Mouse (Mus musculus): ENCODE measurements at regions not wholly inside any gene's neighbourhood (a gene's known extent, or its start where the extent isn't known, plus 50 kb on each side); places are given as distances from the start of the nearest gene placed in this dataset.
A peak's percentile ranks its signal among the peaks of the same experiment; 100 is the strongest.

GRCm38 (mm10) chr17:64492614-64493269 is 107.8 kb upstream of the Man2a1 start:
- no peak overlapping the region for H3K4me3 ChIP-seq (ENCODE audit: extremely low read depth, insufficient read depth, insufficient read length)
- no peaks in the 10 kb centered on the region for H3K4me1 ChIP-seq (ENCODE audit: control insufficient read depth, insufficient read depth, insufficient read length)
- no peaks in the 10 kb centered on the region for H3K27me3 ChIP-seq (ENCODE audit: control insufficient read depth, insufficient read depth, low read length)
- WGBS, result 55% methylated on average over 7 of the region's 9 CpGs
- H3K27ac ChIP-seq (ENCODE audit: insufficient read depth, low read length), result no peak overlapping the region
- H3K36me3 ChIP-seq (ENCODE audit: control insufficient read depth, insufficient read depth, low read length), result no peaks in the 10 kb centered on the region
- peak; percentile 2 to 42 for DNase-seq (ENCODE audit: low read depth in 1 of 2, low spot score in 2 of 2)
- TF ChIP-seq POLR2A (IDR thresholded peaks at IDR 0.05; ENCODE audit: low read depth, low read length) (no peak), CTCF (IDR thresholded peaks at IDR 0.05; ENCODE audit: extremely low read depth, insufficient read depth, insufficient read length, insufficient replicate concordance) (peak; percentile 46; the same call in 1 of the 2 replicates)

GRCm38 (mm10) chr17:64499281-64499997 is 101.1 kb upstream of the Man2a1 start:
- H3K36me3 ChIP-seq (ENCODE audit: control insufficient read depth, insufficient read depth, low read length), result no peaks in the 10 kb centered on the region
- no peak overlapping the region for H3K27ac ChIP-seq (ENCODE audit: insufficient read depth, low read length)
- 59% methylated on average over 15 of the region's 15 CpGs for WGBS
- peak; percentile 4 to 29 for DNase-seq (ENCODE audit: low read depth in 1 of 2, low spot score in 2 of 2)
- no peaks in the 10 kb centered on the region for H3K4me1 ChIP-seq (ENCODE audit: control insufficient read depth, insufficient read depth, insufficient read length)
- no peak overlapping the region for H3K4me3 ChIP-seq (ENCODE audit: extremely low read depth, insufficient read depth, insufficient read length)
- no peak for TF ChIP-seq POLR2A (IDR thresholded peaks at IDR 0.05; ENCODE audit: low read depth, low read length)
- peak; percentile 40; the same call in 1 of the 2 replicates for TF ChIP-seq CTCF (IDR thresholded peaks at IDR 0.05; ENCODE audit: extremely low read depth, insufficient read depth, insufficient read length, insufficient replicate concordance)
- H3K27me3 ChIP-seq (ENCODE audit: control insufficient read depth, insufficient read depth, low read length), result no peaks in the 10 kb centered on the region

- Histone ChIP-seq H3K27ac (ENCODE audit: insufficient read depth, low read length) (no peak overlapping the region), H3K27me3 (ENCODE audit: control insufficient read depth, insufficient read depth, low read length) (no peaks in the 10 kb centered on the region), H3K36me3 (ENCODE audit: control insufficient read depth, insufficient read depth, low read length) (no peaks in the 10 kb centered on the region), H3K4me3 (ENCODE audit: extremely low read depth, insufficient read depth, insufficient read length) (no peak overlapping the region), H3K4me1 (ENCODE audit: control insufficient read depth, insufficient read depth, insufficient read length) (no peaks in the 10 kb centered on the region)
- TF ChIP-seq CTCF (IDR thresholded peaks at IDR 0.05; ENCODE audit: extremely low read depth, insufficient read depth, insufficient read length, insufficient replicate concordance) (no peak), POLR2A (IDR thresholded peaks at IDR 0.05; ENCODE audit: low read depth, low read length) (no peak)
- no peak for DNase-seq (ENCODE audit: low read depth in 1 of 2, low spot score in 2 of 2)
- 87% methylated on average over 2 of the region's 2 CpGs for WGBS
Observed at GRCm38 (mm10) chr17:64502376-64502775, 98.2 kb upstream of the Man2a1 start.

- Histone ChIP-seq H3K4me1 (ENCODE audit: control insufficient read depth, insufficient read depth, insufficient read length) (no peaks in the 10 kb centered on the region), H3K4me3 (ENCODE audit: extremely low read depth, insufficient read depth, insufficient read length) (no peak overlapping the region), H3K36me3 (ENCODE audit: control insufficient read depth, insufficient read depth, low read length) (no peaks in the 10 kb centered on the region), H3K27ac (ENCODE audit: insufficient read depth, low read length) (no peak overlapping the region), H3K27me3 (ENCODE audit: control insufficient read depth, insufficient read depth, low read length) (no peaks in the 10 kb centered on the region)
- TF ChIP-seq POLR2A (IDR thresholded peaks at IDR 0.05; ENCODE audit: low read depth, low read length) (no peak), CTCF (IDR thresholded peaks at IDR 0.05; ENCODE audit: extremely low read depth, insufficient read depth, insufficient read length, insufficient replicate concordance) (no peak)
- 78% methylated on average over 2 of the region's 2 CpGs for WGBS
- no peak for DNase-seq (ENCODE audit: low read depth in 1 of 2, low spot score in 2 of 2)
Observed at GRCm38 (mm10) chr17:64505956-64506355, 94.6 kb upstream of the Man2a1 start.

GRCm38 (mm10) chr17:64511139-64511779 is 89.3 kb upstream of the Man2a1 start:
- TF ChIP-seq POLR2A (IDR thresholded peaks at IDR 0.05; ENCODE audit: low read depth, low read length) (no peak), CTCF (IDR thresholded peaks at IDR 0.05; ENCODE audit: extremely low read depth, insufficient read depth, insufficient read length, insufficient replicate concordance) (no peak)
- WGBS, result 79% methylated on average over 3 of the region's 3 CpGs
- no peak for DNase-seq (ENCODE audit: low read depth in 1 of 2, low spot score in 2 of 2)

GRCm38 (mm10) chr17:64522213-64522612 is 78.3 kb upstream of the Man2a1 start:
- Histone ChIP-seq H3K4me1 (ENCODE audit: control insufficient read depth, insufficient read depth, insufficient read length) (no peaks in the 10 kb centered on the region), H3K4me3 (ENCODE audit: extremely low read depth, insufficient read depth, insufficient read length) (no peak overlapping the region), H3K36me3 (ENCODE audit: control insufficient read depth, insufficient read depth, low read length) (no peaks in the 10 kb centered on the region), H3K27me3 (ENCODE audit: control insufficient read depth, insufficient read depth, low read length) (no peaks in the 10 kb centered on the region), H3K27ac (ENCODE audit: insufficient read depth, low read length) (no peak overlapping the region)
- TF ChIP-seq POLR2A (IDR thresholded peaks at IDR 0.05; ENCODE audit: low read depth, low read length) (no peak), CTCF (IDR thresholded peaks at IDR 0.05; ENCODE audit: extremely low read depth, insufficient read depth, insufficient read length, insufficient replicate concordance) (peak; percentile 26; the same call in 1 of the 2 replicates)
- WGBS, result 74% methylated on average over 8 of the region's 8 CpGs
- peak in 1 of 2 experiments; percentile 11 for DNase-seq (ENCODE audit: low read depth in 1 of 2, low spot score in 2 of 2)

More at GRCm38 (mm10) chr17:64511139-64511779, 89.3 kb upstream of the Man2a1 start:
- Histone ChIP-seq H3K27ac (ENCODE audit: insufficient read depth, low read length) (no peak overlapping the region), H3K4me3 (ENCODE audit: extremely low read depth, insufficient read depth, insufficient read length) (no peak overlapping the region), H3K36me3 (ENCODE audit: control insufficient read depth, insufficient read depth, low read length) (no peaks in the 10 kb centered on the region), H3K4me1 (ENCODE audit: control insufficient read depth, insufficient read depth, insufficient read length) (no peaks in the 10 kb centered on the region), H3K27me3 (ENCODE audit: control insufficient read depth, insufficient read depth, low read length) (no peaks in the 10 kb centered on the region)
